Mouse (Mus musculus) C3H10T1/2 (cell line): ENCODE measurements around the gene Cpe. TPM values are rescaled to one million over a fixed set of nuclear protein-coding genes. Genes with fewer than 3 reads are reported as not detected.

Experiments used
- polyA plus RNA-seq, 2 experiments: library from polyadenylated mRNA; unstranded; fragments of >200 nt; fragmentation: generic; extraction: Trizol; gene quantifications; one replicate each; pipeline ENCODE4 v1.2.1; 2012; ENCODE audit warnings: missing spikeins in 2 of 2

Cpe gene
- 100 to 1,000 TPM in 1 of 2 experiments, 10 to 100 TPM in 1; 22.1 to 445 TPM for polyA plus RNA-seq

DNA sequence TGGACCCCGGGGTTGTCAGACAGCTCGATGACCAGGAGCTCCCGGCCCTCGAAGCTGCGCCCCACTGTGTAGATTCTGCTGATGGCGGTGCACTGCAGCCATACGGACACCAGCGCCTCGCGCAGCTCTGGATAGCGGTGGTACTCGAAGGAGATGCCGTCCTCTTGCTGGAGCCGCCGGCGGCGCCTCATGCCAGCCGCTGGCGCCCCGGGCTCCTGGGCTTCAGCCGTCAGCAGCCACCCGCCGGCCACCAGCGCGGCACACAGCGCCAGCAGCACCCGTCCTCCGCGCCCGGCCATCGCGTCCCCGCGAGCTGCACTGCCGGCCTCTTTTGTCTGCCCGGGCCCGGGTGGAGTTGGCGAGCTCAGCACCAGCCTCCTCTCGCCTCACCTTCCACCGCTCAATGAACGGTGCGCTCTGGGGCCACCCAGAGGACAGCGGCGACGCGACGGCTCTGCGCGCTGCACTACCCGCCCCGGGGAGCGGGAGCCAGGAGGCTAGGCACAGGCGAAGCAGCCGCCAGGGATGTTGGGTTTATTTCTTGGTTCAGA is at the start of gene Cpe:
TSS of gene Cpe (minus strand) at position 404 of the 551 bp plus-strand sequence.

DNA sequence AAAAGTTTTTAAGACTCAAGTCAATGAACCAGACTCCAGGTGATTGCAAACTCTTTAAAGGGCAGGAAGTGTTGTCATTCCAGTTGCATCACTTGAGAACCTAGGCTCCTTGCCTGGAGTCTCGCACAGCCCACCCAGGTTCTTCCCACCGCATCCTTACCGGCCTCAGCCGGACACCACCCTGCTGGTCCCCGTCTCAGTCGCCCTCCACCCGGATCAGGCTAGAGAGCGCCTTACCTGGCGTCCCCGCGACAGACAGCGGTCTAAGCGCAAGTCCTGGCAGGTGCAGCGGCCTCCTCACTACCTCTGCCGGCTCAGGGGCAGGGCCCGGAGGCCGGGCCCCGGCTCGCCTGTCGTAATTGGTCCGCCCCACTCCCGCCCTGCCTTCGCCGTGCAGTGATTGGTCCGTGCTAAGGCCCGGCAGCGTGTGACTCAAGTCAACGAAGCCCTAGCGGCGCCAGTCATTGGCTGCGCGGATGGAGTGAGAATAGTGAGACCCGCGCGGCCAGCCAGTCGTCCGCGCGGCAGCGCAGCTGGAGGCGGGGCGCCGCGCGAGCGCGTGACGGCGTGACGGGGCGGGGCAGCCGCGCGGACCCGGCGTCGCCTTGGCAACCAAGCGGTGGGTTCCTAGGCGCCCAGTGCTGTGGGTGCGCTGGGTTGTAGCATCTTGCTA is 40.6 kb upstream of the Cpe start, which contains the start of gene Msmo1:
TSS of gene Msmo1 (minus strand) at position 522 of the 673 bp plus-strand sequence.

Other genes starting within 250 kb of the Cpe start
- gene Msmo1, start 40.7 kb upstream of the Cpe start, polyA plus RNA-seq, result 10 to 100 TPM; 23.1 to 33.0 TPM
- gene Klhl2, start 157.0 kb upstream of the Cpe start, polyA plus RNA-seq, result 1 to 10 TPM; 1.5 to 2.1 TPM